Mouse (Mus musculus) yolk sac, embryonic 10.5 days (tissue): ENCODE results near the gene Mcam.

Experiments
- DNase-seq: peaks from one replicate; pipeline ENCODE4 v3.0.0-alpha.2; 2017; ENCODE audit warnings: low spot score

Mcam gene

GRCm38 (mm10) chr9:44134101-44134850 lies at the start of gene Mcam:
TSS of gene Mcam (plus strand) at chr9:44134469.
- DNase-seq = peak; percentile 50

GRCm38 (mm10) chr9:44084659-44085229 lies 49.5 kb upstream of the Mcam start:
- peak; percentile 93 for DNase-seq

- DNase-seq = no peak
Observed at GRCm38 (mm10) chr9:44085276-44085675, 49.0 kb upstream of the Mcam start.

- no peak for DNase-seq
Observed at GRCm38 (mm10) chr9:44085741-44086665, 48.3 kb upstream of the Mcam start.

GRCm38 (mm10) chr9:44086960-44087359 lies 47.3 kb upstream of the Mcam start:
- no peak for DNase-seq

- DNase-seq = no peak
Observed at GRCm38 (mm10) chr9:44087761-44088455, 46.4 kb upstream of the Mcam start.

GRCm38 (mm10) chr9:44088877-44089608 lies 45.2 kb upstream of the Mcam start:
- DNase-seq = no peak

GRCm38 (mm10) chr9:44093612-44094503 lies 40.4 kb upstream of the Mcam start:
- DNase-seq = peak; percentile 62

- no peak for DNase-seq
Observed at GRCm38 (mm10) chr9:44094737-44095136, 39.5 kb upstream of the Mcam start.

- DNase-seq = no peak
Observed at GRCm38 (mm10) chr9:44095781-44096180, 38.5 kb upstream of the Mcam start.

- DNase-seq = no peak
Observed at GRCm38 (mm10) chr9:44096536-44096935, 37.7 kb upstream of the Mcam start.

GRCm38 (mm10) chr9:44101490-44101889 lies 32.8 kb upstream of the Mcam start, which contains the start of gene Mfrp:
TSS of gene Mfrp (plus strand) at chr9:44101729.
- DNase-seq = no peak

- no peak for DNase-seq
Observed at GRCm38 (mm10) chr9:44104881-44105280, 29.4 kb upstream of the Mcam start.

GRCm38 (mm10) chr9:44105781-44106180 lies 28.5 kb upstream of the Mcam start:
- no peak for DNase-seq

GRCm38 (mm10) chr9:44106182-44106581 lies 28.1 kb upstream of the Mcam start:
- DNase-seq = no peak

GRCm38 (mm10) chr9:44106596-44106995 lies 27.7 kb upstream of the Mcam start:
- DNase-seq = no peak

GRCm38 (mm10) chr9:44107110-44107509 lies 27.2 kb upstream of the Mcam start, which contains the start of gene C1qtnf5:
TSS of gene C1qtnf5 (plus strand) at chr9:44107245.
- no peak for DNase-seq

GRCm38 (mm10) chr9:44107557-44108179 lies 26.6 kb upstream of the Mcam start:
- no peak for DNase-seq

GRCm38 (mm10) chr9:44108269-44109055 lies 25.8 kb upstream of the Mcam start:
- no peak for DNase-seq
